Mouse (Mus musculus): ENCODE measurements around the gene Fam83d. TPM values are rescaled to one million over a fixed set of nuclear protein-coding genes. Genes with fewer than 3 reads are reported as not detected.

Fam83d gene
- total RNA-seq, 2 experiments from 2014 or later: 0.44 to 0.89 TPM

- no peak for DNase-seq
These were observed 47.8 kb downstream of the Fam83d start for GRCm38 (mm10) chr2:158815686-158816085.

GRCm38 (mm10) chr2:158816239-158816638 lies 48.3 kb downstream of the Fam83d start:
- DNase-seq: no peak

- DNase-seq: no peak
These were observed 49.8 kb downstream of the Fam83d start for GRCm38 (mm10) chr2:158817708-158818107.

GRCm38 (mm10) chr2:158828124-158828523 lies 60.2 kb downstream of the Fam83d start:
- no peak for DNase-seq

- DNase-seq: no peak
These were observed 61.9 kb downstream of the Fam83d start for GRCm38 (mm10) chr2:158829746-158830145.

GRCm38 (mm10) chr2:158833221-158833620 lies 65.3 kb downstream of the Fam83d start:
- peak; percentile 18 to 38 for DNase-seq

- DNase-seq: no peak
These were observed 65.8 kb downstream of the Fam83d start for GRCm38 (mm10) chr2:158833645-158834044.

Small RNA genes lying within 50 kb of the gene (microRNA-seq; reads per million reads assigned to microRNA genes)
- 0 reads per million in 2 experiments for gene Gm26141

Other genes with a start within 250 kb of the Fam83d start
- not detected for gene Slc32a1, start 157.3 kb upstream of the Fam83d start, total RNA-seq (2021)
- 1 to 10 TPM; 5.0 to 5.8 TPM for gene Actr5, start 143.2 kb upstream of the Fam83d start, total RNA-seq (2021)
- 10 to 100 TPM; 11.6 to 16.1 TPM for gene Ppp1r16b, start 102.7 kb upstream of the Fam83d start, total RNA-seq (2021)
- 10 to 100 TPM; 12.0 to 17.1 TPM for gene Dhx35, start 26.7 kb downstream of the Fam83d start, total RNA-seq (2021)

Data from heart, adult 18-20 months (tissue).